Mouse (Mus musculus) gonadal fat pad, adult 2 months (tissue): Measurements from ENCODE around the gene Cox4i2. TPM values are rescaled to one million over a fixed set of nuclear protein-coding genes. Genes with fewer than 3 reads are reported as not detected.

Experiments used
- DNase-seq: peaks from one replicate; pipeline ENCODE4 v3.0.0-alpha.2; 2012; ENCODE audit warnings: low read depth
- polyA plus RNA-seq: library from polyadenylated mRNA; depleted of rRNA; stranded (reverse); fragments of >200 nt; gene quantifications from 2 replicates; pipeline ENCODE4 v1.2.3, GENCODE M21; 2012

The Cox4i2 gene
- polyA plus RNA-seq, 1 experiment: 6.0 TPM

GRCm38 (mm10) chr2:152734501-152734900 lies 19.5 kb upstream of the Cox4i2 start:
- no peak for DNase-seq

DNA sequence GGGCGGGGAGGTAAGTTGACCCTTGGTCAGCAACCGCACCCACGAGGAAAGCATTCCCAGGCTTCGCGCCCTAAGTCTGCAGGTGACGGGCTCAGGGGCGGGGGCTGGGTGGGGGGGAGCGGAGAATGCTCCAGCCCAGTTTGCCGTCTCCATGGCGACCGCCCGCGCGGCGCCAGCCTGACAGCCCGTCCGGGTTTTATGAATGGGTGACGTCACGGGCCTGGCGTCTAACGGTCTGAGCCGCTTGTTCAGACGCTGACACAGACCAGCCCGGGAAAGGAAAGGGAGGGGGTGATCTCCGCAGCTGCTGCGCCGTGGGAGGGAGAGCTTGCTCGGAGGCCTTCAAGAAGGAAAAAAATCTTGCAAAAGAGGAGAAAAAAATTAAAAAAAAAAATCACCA lies 19.0 kb upstream of the Cox4i2 start:
- no peak for DNase-seq

GRCm38 (mm10) chr2:152736090-152736601 lies 17.8 kb upstream of the Cox4i2 start, which contains the start of gene Id1:
Gene Id1 (plus strand): TSS chr2:152736251.
- DNase-seq: peak; percentile 54

DNA sequence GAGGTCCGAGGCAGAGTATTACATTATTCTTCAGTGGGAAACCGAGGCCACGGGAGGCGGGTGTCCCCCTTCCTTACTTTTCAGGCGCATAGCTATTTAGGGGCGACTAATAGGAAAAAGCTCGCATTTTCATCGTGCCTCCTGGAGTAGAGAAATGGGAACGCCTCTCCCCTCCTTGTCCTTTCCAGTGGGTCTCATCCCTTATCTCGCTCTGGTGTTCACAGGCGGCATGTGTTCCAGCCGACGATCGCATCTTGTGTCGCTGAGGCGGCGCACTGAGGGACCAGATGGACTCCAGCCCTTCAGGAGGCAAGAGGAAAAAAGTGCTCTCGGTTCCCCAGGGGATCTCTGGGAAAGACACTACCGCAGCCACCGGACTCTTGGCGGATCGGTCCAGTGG lies 17.2 kb upstream of the Cox4i2 start:
- DNase-seq: no peak

GRCm38 (mm10) chr2:152737306-152738221 lies 16.4 kb upstream of the Cox4i2 start:
- DNase-seq: peak; percentile 72

- no peak for DNase-seq
Observed at GRCm38 (mm10) chr2:152738341-152738740, 15.6 kb upstream of the Cox4i2 start.

DNA sequence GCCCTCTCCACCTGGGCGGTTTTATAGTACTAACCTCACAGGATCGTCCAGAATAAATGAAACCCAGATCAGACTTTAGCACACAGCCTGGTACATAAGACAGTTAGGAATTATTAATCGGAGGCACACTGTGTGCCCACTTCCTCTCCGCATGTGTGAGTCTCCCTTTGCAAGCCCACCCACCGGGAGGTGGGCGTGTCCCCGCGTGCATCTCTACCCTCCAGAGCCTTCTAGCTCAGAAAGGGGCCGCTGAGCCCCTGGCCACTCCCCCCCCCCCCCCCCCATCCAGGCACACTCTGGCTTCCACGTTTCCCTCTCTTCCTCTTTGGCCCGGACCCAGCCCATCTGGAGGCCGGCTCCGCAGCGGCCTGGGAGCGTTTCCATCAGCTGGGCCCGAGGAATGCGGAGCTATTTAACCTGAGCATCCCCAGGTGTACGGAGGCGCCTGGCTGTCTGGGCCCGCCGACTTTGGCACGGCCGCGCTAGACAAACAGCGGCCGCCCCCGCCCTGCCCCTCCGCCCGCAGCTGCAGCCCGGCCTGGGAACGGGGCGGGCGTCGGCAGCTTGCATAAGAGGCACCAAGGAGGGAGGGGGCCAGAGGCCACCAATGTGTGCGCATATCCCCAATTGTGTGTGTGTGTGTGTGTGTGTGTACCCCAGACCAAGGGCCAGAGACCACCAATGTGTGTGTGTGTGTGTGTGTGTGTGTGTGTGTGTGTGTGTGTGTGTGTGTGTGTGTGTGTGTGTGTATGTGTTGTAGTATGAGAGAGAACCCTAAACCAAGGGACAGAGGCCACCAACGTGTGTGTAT lies 14.7 kb upstream of the Cox4i2 start:
- no peak for DNase-seq

GRCm38 (mm10) chr2:152739842-152740260 lies 14.1 kb upstream of the Cox4i2 start:
- DNase-seq: no peak

- no peak for DNase-seq
Observed at GRCm38 (mm10) chr2:152740490-152740889, 13.5 kb upstream of the Cox4i2 start.

DNA sequence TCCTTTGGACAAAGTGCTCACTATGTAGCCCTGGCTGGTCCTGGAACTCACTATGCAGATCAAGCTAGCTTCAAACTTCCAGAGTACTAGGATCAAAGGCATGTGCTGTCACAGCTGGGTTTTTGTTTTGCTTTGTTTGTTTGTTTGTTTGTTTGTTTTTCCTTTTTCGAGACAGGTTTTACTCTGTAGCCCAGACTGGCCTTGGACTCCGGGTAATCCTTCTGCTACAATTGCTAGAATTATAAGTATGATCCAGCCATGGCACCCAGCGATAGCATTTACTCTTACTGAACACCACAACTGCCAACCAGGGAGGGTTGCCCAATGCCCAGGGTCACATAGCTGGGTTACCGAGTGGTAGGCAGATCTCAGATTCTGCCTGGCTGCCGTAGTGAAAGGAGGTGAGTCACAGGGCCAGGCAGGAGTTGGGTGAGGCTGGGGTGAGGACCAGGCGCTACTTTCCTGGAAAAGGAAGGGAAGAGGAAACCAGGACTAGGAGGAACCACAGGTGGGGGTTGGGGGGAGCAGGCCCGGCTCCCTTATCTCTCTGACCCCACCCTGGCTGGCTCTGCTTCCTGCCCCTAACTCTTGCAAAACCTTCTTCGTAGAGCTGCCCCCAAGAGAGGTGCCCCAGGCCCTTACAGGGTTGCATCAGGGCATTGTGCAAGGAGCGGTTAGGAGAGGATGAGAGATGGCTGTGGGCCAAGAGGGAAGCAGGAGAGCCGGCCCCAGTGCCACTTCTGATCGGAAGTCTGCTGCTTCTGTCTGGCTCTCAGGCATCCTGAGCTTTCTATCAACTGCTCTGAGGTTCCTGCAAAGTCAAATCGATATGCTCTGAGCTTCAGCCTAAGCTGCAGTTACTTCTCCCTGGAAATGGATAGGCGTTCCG lies 12.6 kb upstream of the Cox4i2 start:
- peak; percentile 91 for DNase-seq

DNA sequence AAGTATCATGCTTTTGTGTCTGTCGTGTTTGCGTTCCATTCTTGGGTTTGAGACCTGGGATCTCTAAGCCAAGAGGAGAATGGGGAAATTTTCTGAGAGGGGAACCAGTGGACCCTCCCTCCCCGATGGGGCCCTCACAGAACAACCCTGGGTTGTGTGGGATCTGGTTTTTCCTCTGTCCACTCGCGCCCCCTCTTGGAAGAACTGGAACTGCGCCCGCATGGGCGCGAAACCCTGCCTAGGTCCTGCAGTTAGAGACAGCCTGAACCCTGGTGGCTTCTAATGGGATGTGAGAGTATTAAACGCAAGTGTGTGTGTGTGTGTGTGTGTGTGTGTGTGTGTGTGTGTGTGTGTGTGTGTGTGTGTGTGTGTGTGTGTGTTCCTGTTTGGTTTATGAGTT lies 11.5 kb upstream of the Cox4i2 start:
- no peak for DNase-seq

- DNase-seq: no peak
Observed at GRCm38 (mm10) chr2:152756474-152757393, 2.8 kb downstream of the Cox4i2 start.

DNA sequence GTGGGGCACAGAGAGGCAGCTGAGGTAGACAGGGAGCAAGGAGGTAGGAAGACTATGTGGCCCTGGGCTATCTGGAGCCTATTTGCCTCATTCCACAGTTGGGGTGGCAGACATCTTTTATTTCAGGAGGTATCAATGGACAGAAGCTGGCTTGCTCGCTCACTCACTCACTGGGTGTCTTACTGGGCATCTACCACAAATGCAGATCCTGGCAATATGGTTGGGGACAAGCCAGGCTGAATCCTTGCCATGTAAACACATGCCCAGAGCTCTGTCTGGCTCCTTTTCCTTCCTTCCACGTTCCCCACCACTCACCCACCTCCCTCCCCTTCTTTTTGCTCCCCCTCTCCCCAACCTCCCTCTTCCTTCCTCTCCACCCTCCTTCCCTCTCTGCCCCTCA lies 3.5 kb downstream of the Cox4i2 start:
- no peak for DNase-seq

GRCm38 (mm10) chr2:152758351-152758750 lies 4.4 kb downstream of the Cox4i2 start:
- no peak for DNase-seq

DNA sequence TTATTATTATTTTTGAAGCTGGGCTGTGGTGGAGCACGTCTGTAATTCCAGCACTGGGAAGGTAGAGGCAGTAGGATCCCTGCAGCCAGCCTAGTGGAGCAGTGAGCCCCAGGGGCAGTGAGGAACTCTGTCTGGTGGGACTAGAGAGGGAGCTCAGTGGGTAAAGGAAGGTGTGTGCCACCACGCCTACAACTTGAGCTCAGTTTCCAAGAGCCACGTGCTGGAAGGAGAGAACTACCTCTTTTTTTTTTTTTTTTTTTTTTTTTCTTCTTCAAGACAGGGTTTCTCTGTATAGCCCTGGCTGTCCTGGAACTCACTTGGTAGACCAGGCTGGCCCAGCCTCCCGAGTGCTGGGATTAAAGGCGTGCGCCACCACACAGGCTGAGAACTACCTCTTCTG lies 9.3 kb downstream of the Cox4i2 start:
- no peak for DNase-seq

DNA sequence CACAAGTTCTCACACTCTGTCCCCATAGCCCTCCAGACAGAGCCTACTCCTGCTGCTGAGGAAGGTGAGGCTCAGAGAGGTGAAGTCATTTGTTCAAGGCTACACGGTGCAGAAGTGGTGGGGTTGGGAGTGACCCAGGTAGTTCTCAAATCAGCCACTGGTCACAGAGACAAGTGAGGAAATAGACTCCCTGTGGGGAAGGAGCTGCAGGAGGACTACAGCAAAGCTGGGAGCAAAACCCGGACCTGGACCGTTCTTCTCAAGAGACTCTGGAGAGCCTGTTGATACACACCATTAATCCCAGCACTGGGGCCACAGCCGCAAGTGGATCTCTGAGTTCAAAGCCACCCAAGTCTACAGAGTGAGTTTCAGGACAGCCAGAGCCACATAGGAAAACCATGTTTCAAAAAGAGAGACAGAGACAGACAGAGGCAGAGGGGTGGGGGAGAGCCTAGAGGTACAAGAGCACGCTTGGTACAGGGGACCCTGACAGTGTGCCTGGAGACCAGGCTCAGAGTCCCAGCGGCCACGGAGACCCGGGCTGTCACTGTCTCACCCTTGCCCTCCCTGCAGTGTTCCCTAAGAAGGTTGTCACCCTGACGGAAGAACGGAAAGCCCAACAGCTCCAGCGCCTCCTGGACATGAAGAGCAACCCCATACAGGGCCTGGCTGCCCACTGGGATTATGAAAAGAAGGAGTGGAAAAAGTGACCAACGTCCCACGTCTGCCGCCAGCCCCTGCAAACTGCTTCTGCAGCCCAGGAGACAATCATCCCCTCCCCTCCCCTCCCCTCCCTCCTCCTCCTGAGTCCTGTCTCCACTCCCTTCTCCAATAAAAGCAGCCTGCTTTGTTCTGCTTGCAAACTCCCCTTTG lies 10.4 kb downstream of the Cox4i2 start:
- no peak for DNase-seq

DNA sequence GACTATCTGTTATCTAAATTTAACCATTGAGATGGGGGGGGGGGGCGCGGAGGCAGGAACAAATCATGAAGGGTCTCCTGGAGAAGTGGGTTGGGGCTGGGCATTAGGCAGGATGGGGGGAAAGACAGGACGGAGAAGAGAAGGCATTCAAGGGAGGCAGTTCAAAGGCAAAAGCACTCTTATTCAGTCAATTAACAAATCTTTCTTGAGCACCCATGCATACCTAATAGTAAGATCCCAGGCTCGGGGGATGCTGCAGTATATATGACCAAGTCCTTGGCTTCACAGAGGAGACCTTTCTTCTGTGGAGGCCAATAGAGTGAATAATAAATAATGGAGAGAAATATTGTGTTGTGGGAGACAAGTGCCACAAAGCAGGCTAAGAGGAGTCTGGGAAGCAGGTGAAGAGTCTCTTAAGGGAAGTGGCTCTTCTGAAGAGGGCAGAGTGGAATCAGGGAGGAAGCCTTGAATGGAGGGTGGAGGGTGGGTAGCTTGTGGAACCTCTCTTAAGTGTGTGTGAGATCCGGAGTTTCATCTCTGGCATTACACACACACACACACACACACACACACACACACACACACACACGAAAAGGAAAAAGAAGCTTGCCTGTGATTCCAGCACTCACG lies 11.2 kb downstream of the Cox4i2 start:
- no peak for DNase-seq

DNA sequence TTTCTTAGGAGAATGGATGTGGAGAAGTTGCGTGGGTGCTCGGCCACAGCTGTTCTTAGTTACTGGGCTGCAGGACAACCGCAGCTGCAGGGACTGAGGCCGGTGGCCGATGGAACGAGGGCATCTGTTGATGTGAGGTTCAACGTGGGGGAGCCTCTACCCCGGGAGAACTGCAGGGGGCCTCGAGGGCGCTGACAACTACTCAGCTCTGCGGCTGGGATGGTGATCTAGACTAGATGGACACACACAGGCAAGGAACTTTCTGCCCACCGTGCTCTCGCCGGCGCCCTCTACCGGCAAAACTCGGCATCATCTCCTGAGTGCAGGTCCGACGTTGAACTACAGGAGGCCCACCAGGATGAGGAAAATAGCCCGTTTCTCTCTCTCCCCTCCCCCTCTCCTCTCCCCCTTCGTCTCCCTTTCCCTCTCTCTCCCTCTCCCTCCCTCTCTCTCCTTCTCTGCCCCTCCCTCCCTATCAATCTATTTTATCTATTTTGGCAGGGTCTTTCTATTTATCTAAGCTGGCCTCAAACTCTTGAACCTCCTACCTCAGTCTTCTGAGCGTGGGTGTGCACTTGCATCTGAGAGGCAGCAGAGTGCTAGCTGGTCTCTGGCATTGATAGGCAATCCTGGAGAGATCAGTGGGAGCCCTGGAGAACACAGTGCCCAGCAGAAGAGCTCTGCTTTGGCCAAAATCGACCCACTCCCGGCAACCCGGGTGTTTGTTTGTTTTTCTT lies 12.6 kb downstream of the Cox4i2 start:
- no peak for DNase-seq
